Mouse (Mus musculus) embryonic facial prominence, embryonic 13.5 days (tissue): ENCODE data around the gene Fut11. TPM values are rescaled to one million over a fixed set of nuclear protein-coding genes. Genes with fewer than 3 reads are reported as not detected.

Experiments
- ATAC-seq: fragments of 200-750 bp; cut with Nextera tagmentation; 2 replicates; pipeline ENCODE4 v1.8.0; 2017; ENCODE audit warnings: low read depth; ENCODE audit not compliant: insufficient number of reproducible peaks, insufficient read depth, low FRiP score, low TSS enrichment
- H3K27ac ChIP-seq: fragments of 300-500 bp; sonication (generic); 2 replicates; pipeline ENCODE4 v1.5.1; 2015; ENCODE audit warnings: moderate library complexity, mild to moderate bottlenecking, inconsistent platforms
- H3K27me3 ChIP-seq: fragments of 300-500 bp; sonication (generic); 2 replicates; pipeline ENCODE4 v1.6.1; 2015; ENCODE audit warnings: mild to moderate bottlenecking, inconsistent platforms
- H3K36me3 ChIP-seq: fragments of 300-500 bp; sonication (generic); 2 replicates; pipeline ENCODE4 v1.6.1; 2015; ENCODE audit warnings: mild to moderate bottlenecking, inconsistent platforms
- H3K4me1 ChIP-seq: fragments of 300-500 bp; sonication (generic); 2 replicates; pipeline ENCODE4 v1.6.1; 2015; ENCODE audit warnings: inconsistent platforms
- H3K4me2 ChIP-seq: fragments of 300-500 bp; sonication (generic); 2 replicates; pipeline ENCODE4 v1.6.1; 2015; ENCODE audit warnings: moderate library complexity, mild to moderate bottlenecking, inconsistent platforms
- H3K4me3 ChIP-seq: fragments of 300-500 bp; sonication (generic); 2 replicates; pipeline ENCODE4 v1.5.1; 2015; ENCODE audit warnings: mild to moderate bottlenecking, inconsistent platforms
- H3K9ac ChIP-seq: fragments of 300-500 bp; sonication (generic); 2 replicates; pipeline ENCODE4 v1.6.1; 2015; ENCODE audit warnings: mild to moderate bottlenecking, inconsistent platforms
- H3K9me3 ChIP-seq: fragments of 300-500 bp; sonication (generic); 2 replicates; pipeline ENCODE4 v1.6.1; 2016; ENCODE audit warnings: inconsistent platforms
- WGBS: fragments of 180-500 bp; shearing (Covaris S2); methylation state at CpG from one replicate; pipeline ENCODE4 v1.1.7; 2015; ENCODE audit warnings: mixed read lengths; 5-methylcytosine and 5-hydroxymethylcytosine counted together
- polyA plus RNA-seq: library from polyadenylated mRNA; unstranded; fragments of >200 nt; fragmentation: Nextera tagmentation; extraction: Ambion mirVana; gene quantifications from 2 replicates; pipeline ENCODE4 v1.2.1, GENCODE M21; 2015

Gene Fut11
- polyA plus RNA-seq, 1 experiment from 2014 or later: 25.1 TPM

- Histone ChIP-seq H3K27ac (no peak overlapping the region), H3K4me3 (no peak overlapping the region), H3K9me3 (no peaks in the 10 kb centered on the region), H3K4me2 (no peak overlapping the region), H3K36me3 (peaks cover 99% of the 10 kb centered on the region), H3K4me1 (no peaks in the 10 kb centered on the region), H3K9ac (no peak overlapping the region), H3K27me3 (no peaks in the 10 kb centered on the region)
- WGBS: 89% methylated on average over 2 of the region's 2 CpGs
- ATAC-seq: no peak
These were observed 13.0 kb upstream of the Fut11 start for GRCm38 (mm10) chr14:20681742-20682141.

- Histone ChIP-seq H3K9me3 (no peaks in the 10 kb centered on the region), H3K4me3 (no peak overlapping the region), H3K4me2 (no peak overlapping the region), H3K36me3 (peaks cover 100% of the 10 kb centered on the region), H3K27ac (no peak overlapping the region), H3K27me3 (no peaks in the 10 kb centered on the region), H3K9ac (no peak overlapping the region), H3K4me1 (no peaks in the 10 kb centered on the region)
- WGBS: 73% methylated on average over 3 of the region's 3 CpGs
- ATAC-seq: no peak
These were observed 12.3 kb upstream of the Fut11 start for GRCm38 (mm10) chr14:20682498-20682897.

- peaks cover 98% of the 10 kb centered on the region for H3K36me3 ChIP-seq
- no peak overlapping the region for H3K9ac ChIP-seq
- H3K27me3 ChIP-seq: no peaks in the 10 kb centered on the region
- no peak overlapping the region for H3K27ac ChIP-seq
- no peak overlapping the region for H3K4me3 ChIP-seq
- H3K4me2 ChIP-seq: no peak overlapping the region
- no peak for ATAC-seq
- no peaks in the 10 kb centered on the region for H3K4me1 ChIP-seq
- 93% methylated on average over 3 of the region's 3 CpGs for WGBS
- no peaks in the 10 kb centered on the region for H3K9me3 ChIP-seq
These were observed 8.2 kb upstream of the Fut11 start for GRCm38 (mm10) chr14:20686576-20686975.

- Histone ChIP-seq H3K27ac (no peak overlapping the region), H3K4me2 (no peak overlapping the region), H3K27me3 (no peaks in the 10 kb centered on the region), H3K36me3 (peaks cover 98% of the 10 kb centered on the region), H3K9me3 (no peaks in the 10 kb centered on the region), H3K4me1 (no peaks in the 10 kb centered on the region), H3K9ac (no peak overlapping the region), H3K4me3 (no peak overlapping the region)
- no peak for ATAC-seq
- WGBS: 93% methylated on average over 2 of the region's 2 CpGs
These were observed 5.8 kb upstream of the Fut11 start for GRCm38 (mm10) chr14:20689009-20689408.

- no peak overlapping the region for H3K4me3 ChIP-seq
- H3K27ac ChIP-seq: no peak overlapping the region
- WGBS: 90% methylated on average over 6 of the region's 6 CpGs
- no peak for ATAC-seq
- no peaks in the 10 kb centered on the region for H3K27me3 ChIP-seq
- H3K4me1 ChIP-seq: peaks cover 15% of the 10 kb centered on the region
- H3K9ac ChIP-seq: no peak overlapping the region
- no peak overlapping the region for H3K4me2 ChIP-seq
- H3K36me3 ChIP-seq: peaks cover 76% of the 10 kb centered on the region
- H3K9me3 ChIP-seq: no peaks in the 10 kb centered on the region
These were observed 3.0 kb upstream of the Fut11 start for GRCm38 (mm10) chr14:20691772-20692171.

- no peak for ATAC-seq
- Histone ChIP-seq H3K27ac (no peak overlapping the region), H3K4me3 (no peak overlapping the region), H3K4me2 (no peak overlapping the region), H3K27me3 (no peaks in the 10 kb centered on the region), H3K4me1 (peaks cover 33% of the 10 kb centered on the region), H3K36me3 (peaks cover 65% of the 10 kb centered on the region), H3K9ac (no peak overlapping the region), H3K9me3 (no peaks in the 10 kb centered on the region)
- 92% methylated on average over 10 of the region's 10 CpGs for WGBS
These were observed 1.1 kb upstream of the Fut11 start for GRCm38 (mm10) chr14:20693589-20694101.

GRCm38 (mm10) chr14:20694185-20694883 lies 434 bp upstream of the Fut11 start:
- Histone ChIP-seq H3K4me3 (peak overlapping the region; percentile 87), H3K27ac (peak overlapping the region; percentile 97), H3K9ac (peak overlapping the region; percentile 94), H3K27me3 (no peaks in the 10 kb centered on the region), H3K4me1 (peaks cover 38% of the 10 kb centered on the region), H3K9me3 (no peaks in the 10 kb centered on the region), H3K36me3 (peaks cover 60% of the 10 kb centered on the region), H3K4me2 (peak overlapping the region; percentile 75)
- 52% methylated on average over 13 of the region's 13 CpGs for WGBS
- peak; percentile 11; the same call in 1 of the 2 replicates for ATAC-seq

- H3K9me3 ChIP-seq: no peaks in the 10 kb centered on the region
- peak overlapping the region; percentile 97 for H3K27ac ChIP-seq
- H3K36me3 ChIP-seq: peaks cover 46% of the 10 kb centered on the region
- no peaks in the 10 kb centered on the region for H3K27me3 ChIP-seq
- H3K4me1 ChIP-seq: peaks cover 50% of the 10 kb centered on the region
- WGBS: 14% methylated on average over 27 of the region's 27 CpGs
- ATAC-seq: no peak
- H3K9ac ChIP-seq: peak overlapping the region; percentile 94
- H3K4me2 ChIP-seq: peak overlapping the region; percentile 75
- H3K4me3 ChIP-seq: peak overlapping the region; percentile 87
These were observed 1.2 kb downstream of the Fut11 start for GRCm38 (mm10) chr14:20695761-20696520.

GRCm38 (mm10) chr14:20696986-20697385 lies 2.2 kb downstream of the Fut11 start:
- H3K4me3 ChIP-seq: peak overlapping the region; percentile 87

GRCm38 (mm10) chr14:20698515-20698914 lies 3.7 kb downstream of the Fut11 start:
- H3K36me3 ChIP-seq: peaks cover 20% of the 10 kb centered on the region
- H3K9ac ChIP-seq: peak overlapping the region; percentile 28; the same call in 1 of the 2 replicates
- H3K4me3 ChIP-seq: no peak overlapping the region
- 88% methylated on average over 2 of the region's 2 CpGs for WGBS
- H3K4me2 ChIP-seq: no peak overlapping the region
- peaks cover 63% of the 10 kb centered on the region for H3K4me1 ChIP-seq
- ATAC-seq: no peak
- no peaks in the 10 kb centered on the region for H3K9me3 ChIP-seq
- H3K27ac ChIP-seq: no peak overlapping the region
- no peaks in the 10 kb centered on the region for H3K27me3 ChIP-seq

More at GRCm38 (mm10) chr14:20696986-20697385, 2.2 kb downstream of the Fut11 start:
- whole genome bisulfite sequencing: 22% methylated on average over 1 of the region's 1 CpGs
- ATAC-seq: no peak
- Histone ChIP-seq H3K27ac (no peak overlapping the region), H3K4me1 (peaks cover 59% of the 10 kb centered on the region), H3K36me3 (peaks cover 36% of the 10 kb centered on the region), H3K9me3 (no peaks in the 10 kb centered on the region), H3K4me2 (peak overlapping the region; percentile 75), H3K27me3 (no peaks in the 10 kb centered on the region), H3K9ac (peak overlapping the region; percentile 94; the same call in 1 of the 2 replicates)

GRCm38 (mm10) chr14:20700362-20700761 lies 5.6 kb downstream of the Fut11 start:
- no peak for ATAC-seq
- H3K27me3 ChIP-seq: no peaks in the 10 kb centered on the region
- no peak overlapping the region for H3K4me2 ChIP-seq
- H3K9ac ChIP-seq: no peak overlapping the region
- H3K4me1 ChIP-seq: peaks cover 63% of the 10 kb centered on the region
- no peak overlapping the region for H3K27ac ChIP-seq
- H3K4me3 ChIP-seq: no peak overlapping the region
- H3K36me3 ChIP-seq: peaks cover 19% of the 10 kb centered on the region
- 89% methylated on average over 3 of the region's 3 CpGs for WGBS
- H3K9me3 ChIP-seq: no peaks in the 10 kb centered on the region
